28 mouse cellular contexts compared by ENCODE assay signal in the genomic region with DNA sequence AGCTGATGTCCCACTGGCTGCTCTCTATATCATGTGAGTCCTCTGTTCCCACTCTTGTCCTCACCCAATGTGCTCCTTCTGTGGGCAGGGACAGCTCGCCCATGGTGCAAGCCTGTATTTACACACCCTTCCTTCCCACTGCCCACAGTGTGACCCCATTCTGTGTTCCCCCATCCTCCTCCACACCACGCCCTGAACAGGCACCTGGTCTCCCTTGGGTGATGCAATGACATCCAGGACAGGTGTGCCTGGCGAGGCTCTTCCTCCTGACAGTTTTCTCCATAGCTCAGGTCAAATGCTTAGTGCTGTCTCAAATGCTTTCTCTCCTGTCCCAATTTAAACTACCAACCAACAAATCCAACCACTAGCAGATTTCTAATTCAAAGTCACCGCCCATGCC. TPM values are rescaled to one million over a fixed set of nuclear protein-coding genes. Genes with fewer than 3 reads are reported as not detected.
DNase-seq lines count a peak whose midpoint lies in the region; ATAC-seq and TF ChIP-seq lines count a peak whose summit lies in the region.
"Had no signal": no experiment of that assay in that cellular context is flagged by ENCODE, and none has a peak within 500 bp of the region (broad histone marks: within the 10 kb centered on the region; RNA-seq: fewer than 3 reads in every experiment).

No protein-coding gene starts in this region.

- TF ChIP-seq EP300 in lung, postnatal 0 days (IDR thresholded peaks at IDR 0.05), result no peak
- no peak for TF ChIP-seq EP300 in stomach, postnatal 0 days (optimal IDR thresholded peaks at IDR 0.05)

- 0 out of 2 replicates have a peak overlapping the region, but pooled peaks have one; percentile 36 for H3K27ac ChIP-seq in heart, embryonic 10.5 days
- H3K27ac ChIP-seq in lung, postnatal 0 days (ENCODE audit: low read length), result no peak overlapping the region
- no peak overlapping the region for H3K27ac ChIP-seq in stomach, embryonic 16.5 days (ENCODE audit: low read length)
- no peak overlapping the region for H3K27ac ChIP-seq in stomach, postnatal 0 days (replicated peaks)
- H3K27ac ChIP-seq: embryonic facial prominence, embryonic 12.5 days; gastrocnemius, adult 2 months; heart, embryonic 13.5 days had no signal

- peak; percentile 18; the same call in 1 of the 2 replicates for ATAC-seq in lung, postnatal 0 days
- ATAC-seq in stomach, embryonic 16.5 days (ENCODE audit: insufficient read depth, low FRiP score), result 0 out of 2 replicates have a peak, but pooled peaks have one; percentile 26
- ATAC-seq in stomach, postnatal 0 days (ENCODE audit: low FRiP score, low TSS enrichment), result no peak
- ATAC-seq: forebrain, embryonic 14.5 days; forebrain, postnatal 0 days; hindbrain, embryonic 16.5 days; Patski had no signal

- no peaks in the 10 kb centered on the region for H3K36me3 ChIP-seq in heart, embryonic 10.5 days
- no peaks in the 10 kb centered on the region for H3K36me3 ChIP-seq in lung, postnatal 0 days (ENCODE audit: insufficient read depth, low read length)
- no peaks in the 10 kb centered on the region for H3K36me3 ChIP-seq in stomach, embryonic 16.5 days (ENCODE audit: control insufficient read depth, insufficient read depth, low read length)
- H3K36me3 ChIP-seq in stomach, postnatal 0 days (ENCODE audit: control insufficient read depth, insufficient read depth, low read length), result no peaks in the 10 kb centered on the region
- H3K36me3 ChIP-seq: embryonic facial prominence, embryonic 12.5 days; G1E; heart, embryonic 13.5 days; hindbrain, embryonic 13.5 days had no signal

- H3K9me3 ChIP-seq in heart, embryonic 10.5 days, result no peaks in the 10 kb centered on the region
- H3K9me3 ChIP-seq in lung, postnatal 0 days (ENCODE audit: low read length), result no peaks in the 10 kb centered on the region
- H3K9me3 ChIP-seq in stomach, embryonic 16.5 days (replicated peaks; ENCODE audit: control insufficient read depth, low read length), result no peaks in the 10 kb centered on the region
- no peaks in the 10 kb centered on the region for H3K9me3 ChIP-seq in stomach, postnatal 0 days (ENCODE audit: control insufficient read depth, low read length)
- H3K9me3 ChIP-seq: embryonic facial prominence, embryonic 12.5 days; G1E; heart, embryonic 13.5 days; hindbrain, embryonic 13.5 days had no signal

- H3K9ac ChIP-seq in lung, postnatal 0 days (replicated peaks; ENCODE audit: low read depth), result no peak overlapping the region
- no peak overlapping the region for H3K9ac ChIP-seq in stomach, embryonic 16.5 days (ENCODE audit: low read length)
- no peak overlapping the region for H3K9ac ChIP-seq in stomach, postnatal 0 days (ENCODE audit: low read length)
- H3K9ac ChIP-seq: embryonic facial prominence, embryonic 12.5 days; forebrain, postnatal 0 days; heart, embryonic 13.5 days; hindbrain, embryonic 13.5 days had no signal

- H3K4me1 ChIP-seq in heart, embryonic 10.5 days, result peaks cover 15% of the 10 kb centered on the region
- no peaks in the 10 kb centered on the region for H3K4me1 ChIP-seq in lung, postnatal 0 days (ENCODE audit: insufficient read depth, low read depth, low read length)
- H3K4me1 ChIP-seq in stomach, embryonic 16.5 days (ENCODE audit: control insufficient read depth, insufficient read depth, low read length), result 0 out of 2 replicates have a peak, but pooled peaks cover 8% of the 10 kb centered on the region
- no peaks in the 10 kb centered on the region for H3K4me1 ChIP-seq in stomach, postnatal 0 days (replicated peaks; ENCODE audit: control insufficient read depth, insufficient read depth)

- H3K27me3 ChIP-seq in heart, embryonic 10.5 days (ENCODE audit: insufficient read depth, poor library complexity, severe bottlenecking), result peaks cover 4% of the 10 kb centered on the region; the same call in 1 of the 2 replicates
- H3K27me3 ChIP-seq in lung, postnatal 0 days (replicated peaks; ENCODE audit: insufficient read depth, low read length), result no peaks in the 10 kb centered on the region
- H3K27me3 ChIP-seq in stomach, embryonic 16.5 days (ENCODE audit: control insufficient read depth, insufficient read depth, low read length), result no peaks in the 10 kb centered on the region
- no peaks in the 10 kb centered on the region for H3K27me3 ChIP-seq in stomach, postnatal 0 days (ENCODE audit: control insufficient read depth, insufficient read depth, low read length)
- H3K27me3 ChIP-seq: embryonic facial prominence, embryonic 12.5 days; heart, embryonic 13.5 days; Patski had no signal

- H3K4me3 ChIP-seq in heart, embryonic 10.5 days, result no peak overlapping the region
- no peak overlapping the region for H3K4me3 ChIP-seq in lung, postnatal 0 days (ENCODE audit: low read depth, low read length)
- no peak overlapping the region for H3K4me3 ChIP-seq in stomach, embryonic 16.5 days (replicated peaks; ENCODE audit: low read length)
- H3K4me3 ChIP-seq in stomach, postnatal 0 days (ENCODE audit: low read depth, low read length), result no peak overlapping the region
- H3K4me3 ChIP-seq: embryonic facial prominence, embryonic 12.5 days; erythroblast, embryonic 14.5 days; gastrocnemius, adult 2 months; heart, embryonic 13.5 days; hindbrain, embryonic 13.5 days had no signal

- DNase-seq in heart, embryonic 10.5 days (ENCODE audit: low spot score), result no peak
- DNase-seq in heart, adult 9 months (ENCODE audit: low spot score in 2 of 2), result no peak
- no peak for DNase-seq in lung, postnatal 0 days (ENCODE audit: low spot score)
- no peak for DNase-seq in lung, postnatal 36 days
- no peak for DNase-seq in stomach, postnatal 0 days (ENCODE audit: low spot score)
- no peak for DNase-seq in kidney, postnatal 14 days
- DNase-seq: adrenal gland, postnatal 10 days; adrenal gland, postnatal 36 days; B cell, adult 2 months; cerebellum, adult 18-20 months; cerebellum, adult 9-10 months; cerebellum, postnatal 14 days; forebrain, postnatal 0 days; gastrocnemius, adult 2 months; gastrocnemius, postnatal 14 days; heart, adult 11 months; heart, postnatal 14 days; heart, postnatal 4 days had no signal

- TF ChIP-seq CTCF in lung, postnatal 0 days (IDR thresholded peaks at IDR 0.05), result no peak
- no peak for TF ChIP-seq CTCF in stomach, postnatal 0 days (IDR thresholded peaks at IDR 0.05; ENCODE audit: low read depth)

- no peak overlapping the region for H3K4me2 ChIP-seq in lung, postnatal 0 days (replicated peaks; ENCODE audit: low read depth, low read length)
- no peak overlapping the region for H3K4me2 ChIP-seq in stomach, embryonic 16.5 days (ENCODE audit: low read depth, low read length)
- no peak overlapping the region for H3K4me2 ChIP-seq in stomach, postnatal 0 days (replicated peaks; ENCODE audit: low read depth)
- H3K4me2 ChIP-seq: embryonic facial prominence, embryonic 12.5 days; heart, embryonic 13.5 days; hindbrain, embryonic 13.5 days had no signal

- 84% methylated on average over 4 of the region's 4 CpGs for WGBS in heart, embryonic 10.5 days
- WGBS in lung, postnatal 0 days, result 79% methylated on average over 4 of the region's 4 CpGs
- 74% methylated on average over 4 of the region's 4 CpGs for WGBS in stomach, embryonic 16.5 days
- 75% methylated on average over 4 of the region's 4 CpGs for WGBS in stomach, postnatal 0 days

RNA-seq across cellular contexts. Expression of gene Psapl1, which starts 8.4 kb away (rescaled TPM):
- polyA plus RNA-seq in heart, embryonic 10.5 days (2016; fragmentation: Nextera tagmentation; extraction: Ambion mirVana), result 0.05 and 0.11 TPM in 2 replicates
- polyA plus RNA-seq in lung, postnatal 0 days (2015; fragmentation: Nextera tagmentation; extraction: Ambion mirVana), result 0.93 and 1.0 TPM in 2 replicates
- 42.0 and 64.4 TPM in 2 replicates for polyA plus RNA-seq in stomach, embryonic 16.5 days (2015; fragmentation: Nextera tagmentation; extraction: Ambion mirVana)
- polyA plus RNA-seq in stomach, postnatal 0 days (2015; fragmentation: Nextera tagmentation; extraction: Ambion mirVana), result 311 and 314 TPM in 2 replicates
- polyA plus RNA-seq: erythroblast, embryonic 14.5 days; forebrain, embryonic 14.5 days; forebrain, postnatal 0 days; frontal cortex, adult 2 months; G1E; hindbrain, embryonic 13.5 days; Patski had no signal

Comparison
In these comparisons a context has a peak if more than half of its experiments do, and no peak if none do; other contexts are left out.
1. RNA of gene Psapl1, which starts 8.4 kb away (polyA plus RNA-seq): 311 to 314 TPM in stomach, postnatal 0 days and 42.0 to 64.4 TPM in stomach, embryonic 16.5 days; 0.93 to 1.0 TPM in lung, postnatal 0 days and 0.05 to 0.11 TPM in heart, embryonic 10.5 days; every median in the first group is over 10 times any median in the second.